Comparison of ENCODE assay signal across 8 mouse cellular contexts in genomic region chr12:12942364-12943050, GRCm38 (mm10). TPM values are rescaled to one million over a fixed set of nuclear protein-coding genes. Genes with fewer than 3 reads are reported as not detected.
DNase-seq lines count a peak whose midpoint lies in the region; ATAC-seq and TF ChIP-seq lines count a peak whose summit lies in the region.

No protein-coding gene starts in this region.

- H3ac ChIP-seq in C2C12 (ENCODE audit: control insufficient read depth, insufficient read length, low read depth): peak overlapping the region; percentile 12

- no peaks in the 10 kb centered on the region for H3K36me3 ChIP-seq in C2C12 (ENCODE audit: control insufficient read depth, insufficient read depth)
- H3K36me3 ChIP-seq in forebrain, embryonic 10.5 days (replicated peaks): peaks cover 28% of the 10 kb centered on the region
- peaks cover 14% of the 10 kb centered on the region for H3K36me3 ChIP-seq in heart, embryonic 14.5 days (ENCODE audit: control insufficient read depth, insufficient read depth, low read length)
- peaks cover 2% of the 10 kb centered on the region for H3K36me3 ChIP-seq in liver, embryonic 12.5 days
- H3K36me3 ChIP-seq in stomach, embryonic 14.5 days (ENCODE audit: control insufficient read depth, insufficient read depth, low read length): no peaks in the 10 kb centered on the region

- H3K4me1 ChIP-seq in forebrain, embryonic 10.5 days: peaks cover 44% of the 10 kb centered on the region
- H3K4me1 ChIP-seq in heart, embryonic 14.5 days (ENCODE audit: control insufficient read depth in 2 of 2, insufficient read depth in 2 of 2, low read length in 2 of 2): peaks cover 0 to 5% of the 10 kb centered on the region in 2 experiments; a peak in 1 of 4 replicates
- peaks cover 24% of the 10 kb centered on the region; the same call in 1 of the 2 replicates for H3K4me1 ChIP-seq in liver, embryonic 12.5 days
- H3K4me1 ChIP-seq in stomach, embryonic 14.5 days (ENCODE audit: control insufficient read depth, insufficient read depth, low read length): peaks cover 10% of the 10 kb centered on the region; the same call in 1 of the 2 replicates

- under 1% methylated on average over 47 of the region's 47 CpGs for WGBS in forebrain, embryonic 10.5 days
- 1% methylated on average over 47 of the region's 47 CpGs for WGBS in heart, embryonic 14.5 days
- 2% methylated on average over 47 of the region's 47 CpGs for WGBS in liver, embryonic 12.5 days (ENCODE audit: insufficient replicate concordance)
- WGBS in stomach, embryonic 14.5 days: 2% methylated on average over 47 of the region's 47 CpGs

- peak; percentile 45 for ATAC-seq in heart, embryonic 14.5 days (ENCODE audit: insufficient number of reproducible peaks, insufficient read depth, low FRiP score, low read depth)
- peak; percentile 36 for ATAC-seq in liver, embryonic 12.5 days
- peak; percentile 67 for ATAC-seq in stomach, embryonic 14.5 days (ENCODE audit: insufficient number of reproducible peaks, insufficient read depth, low FRiP score, low read depth)

- peak overlapping the region; percentile 98 for H3K27ac ChIP-seq in forebrain, embryonic 10.5 days
- peak overlapping the region; percentile 70 to 89 for H3K27ac ChIP-seq in heart, embryonic 14.5 days (replicated peaks in 1 of 2; ENCODE audit: control insufficient read depth in 1 of 2, insufficient read depth in 1 of 2, low read depth in 2 of 2, low read length in 2 of 2)
- 0 out of 2 replicates have a peak overlapping the region, but pooled peaks have one; percentile 48 for H3K27ac ChIP-seq in liver, embryonic 12.5 days
- H3K27ac ChIP-seq in stomach, embryonic 14.5 days (ENCODE audit: low read length): peak overlapping the region; percentile 91

- peak overlapping the region; percentile 75 for H3K9ac ChIP-seq in heart, embryonic 14.5 days (ENCODE audit: low read length)
- H3K9ac ChIP-seq in liver, embryonic 12.5 days: peak overlapping the region; percentile 67
- H3K9ac ChIP-seq in stomach, embryonic 14.5 days (replicated peaks; ENCODE audit: low read depth, low read length): peak overlapping the region; percentile 70; the same call in 1 of the 2 replicates

- H3K4me2 ChIP-seq in heart, embryonic 14.5 days (ENCODE audit: low read length): peak overlapping the region; percentile 94
- peak overlapping the region; percentile 87 for H3K4me2 ChIP-seq in liver, embryonic 12.5 days
- peak overlapping the region; percentile 96 for H3K4me2 ChIP-seq in stomach, embryonic 14.5 days (replicated peaks; ENCODE audit: low read depth, low read length)

- H3K27me3 ChIP-seq in C2C12 (ENCODE audit: control insufficient read depth, insufficient read depth, insufficient read length): peaks cover 16% of the 10 kb centered on the region
- H3K27me3 ChIP-seq in forebrain, embryonic 10.5 days (ENCODE audit: poor library complexity, severe bottlenecking): peaks cover 28% of the 10 kb centered on the region
- H3K27me3 ChIP-seq in heart, embryonic 14.5 days (ENCODE audit: control insufficient read depth, insufficient read depth, low read length): no peaks in the 10 kb centered on the region
- peaks cover 73% of the 10 kb centered on the region for H3K27me3 ChIP-seq in liver, embryonic 12.5 days (replicated peaks)
- no peaks in the 10 kb centered on the region for H3K27me3 ChIP-seq in stomach, embryonic 14.5 days (ENCODE audit: control insufficient read depth, insufficient read depth, low read length)

- TF ChIP-seq CTCF in C2C12 (IDR thresholded peaks at IDR 0.05; ENCODE audit: control insufficient read depth, insufficient read depth, insufficient read length): peak; percentile 38

- H3K9me3 ChIP-seq in forebrain, embryonic 10.5 days: no peaks in the 10 kb centered on the region
- H3K9me3 ChIP-seq in heart, embryonic 14.5 days (ENCODE audit: control insufficient read depth, low read length): no peaks in the 10 kb centered on the region
- no peaks in the 10 kb centered on the region for H3K9me3 ChIP-seq in liver, embryonic 12.5 days (replicated peaks)
- H3K9me3 ChIP-seq in stomach, embryonic 14.5 days (ENCODE audit: control insufficient read depth, low read depth, low read length): no peaks in the 10 kb centered on the region

- no peaks in the 10 kb centered on the region for H3K79me2 ChIP-seq in C2C12 (ENCODE audit: control insufficient read depth, insufficient read depth)

- H3K79me3 ChIP-seq in C2C12 (ENCODE audit: low read depth): no peaks in the 10 kb centered on the region

- peak overlapping the region; percentile 25 for H3K4me3 ChIP-seq in C2C12 (ENCODE audit: insufficient read depth, poor library complexity, severe bottlenecking)
- peak overlapping the region; percentile 82 for H3K4me3 ChIP-seq in forebrain, embryonic 10.5 days
- H3K4me3 ChIP-seq in heart, embryonic 14.5 days (ENCODE audit: control insufficient read depth in 1 of 2, insufficient read depth in 1 of 2, low read depth in 1 of 2, low read length in 2 of 2): peak overlapping the region; percentile 86 to 87
- H3K4me3 ChIP-seq in liver, embryonic 12.5 days: peak overlapping the region; percentile 64
- peak overlapping the region; percentile 75 for H3K4me3 ChIP-seq in stomach, embryonic 14.5 days (ENCODE audit: low read depth, low read length)

- peak; percentile 87 for DNase-seq in brain, embryonic 18.5 days (ENCODE audit: low read depth, low spot score)
- peak; percentile 90 for DNase-seq in forebrain, embryonic 10.5 days (ENCODE audit: extremely low spot score, low spot score)
- DNase-seq in kidney, postnatal 10 days: peak; percentile 92
- peak; percentile 58 to 73 for DNase-seq in natural killer cell, adult 2 months (ENCODE audit: low spot score in 2 of 2)

TF ChIP-seq in C2C12, 6 proteins besides CTCF, POLR2A, EP300 and RAD21:
- TF ChIP-seq MYOD1 (IDR thresholded peaks at IDR 0.05; ENCODE audit: control insufficient read depth, insufficient read length, low read depth) (no peak), USF1 (IDR thresholded peaks at IDR 0.05; ENCODE audit: low read depth) (no peak), MAX (IDR thresholded peaks at IDR 0.05) (no peak), FOSL1 (IDR thresholded peaks at IDR 0.05; ENCODE audit: insufficient read depth, low read length, poor library complexity, severe bottlenecking) (no peak), CEBPB (IDR thresholded peaks at IDR 0.05; ENCODE audit: low read depth) (no peak), MYOG (IDR thresholded peaks at IDR 0.05; ENCODE audit: control insufficient read depth, extremely low read depth, insufficient read length) (no peak)

RNA-seq across cellular contexts. Expression of gene Mycn, which starts 0.8 kb away (rescaled TPM):
- 0.06 TPM for polyA plus RNA-seq in C2C12 (2012; fragmentation: generic; extraction: Trizol)
- polyA plus RNA-seq in forebrain, embryonic 10.5 days (2016; fragmentation: Nextera tagmentation; extraction: Ambion mirVana): 136 and 164 TPM in 2 replicates
- polyA plus RNA-seq in heart, embryonic 14.5 days (2014; fragmentation: Nextera tagmentation; extraction: Ambion mirVana): 36.1 and 38.2 TPM in 2 replicates
- polyA plus RNA-seq in liver, embryonic 12.5 days (2016; fragmentation: Nextera tagmentation; extraction: Ambion mirVana): 17.7 and 18.5 TPM in 2 replicates
- polyA plus RNA-seq in stomach, embryonic 14.5 days (2014; fragmentation: Nextera tagmentation; extraction: Ambion mirVana): 47.6 and 47.9 TPM in 2 replicates

Comparison
In these comparisons a context has a peak if more than half of its experiments do, and no peak if none do; other contexts are left out.
1. Peak in every context shown above with its lines: DNase-seq, ATAC-seq, H3K4me3 ChIP-seq and H3K27ac ChIP-seq.
2. H3K4me3 ChIP-seq: peak in every context shown above with its lines; median percentile 86 in heart, embryonic 14.5 days; 82 in forebrain, embryonic 10.5 days; 75 in stomach, embryonic 14.5 days; 64 in liver, embryonic 12.5 days; 25 in C2C12.
3. H3K27ac ChIP-seq: peak in every context shown above with its lines; median percentile 98 in forebrain, embryonic 10.5 days; 91 in stomach, embryonic 14.5 days; 80 in heart, embryonic 14.5 days; 48 in liver, embryonic 12.5 days.
4. RNA of gene Mycn, which starts 0.8 kb away (polyA plus RNA-seq): 136 to 164 TPM in forebrain, embryonic 10.5 days, 47.6 to 47.9 TPM in stomach, embryonic 14.5 days, 36.1 to 38.2 TPM in heart, embryonic 14.5 days and 17.7 to 18.5 TPM in liver, embryonic 12.5 days; 0.06 TPM in C2C12 (single experiment); every median in the first group is over 10 times any median in the second.